12 mouse cellular contexts compared by ENCODE assay signal in genomic region chr14:28475012-28475411, GRCm38 (mm10). TPM values are rescaled to one million over a fixed set of nuclear protein-coding genes. Genes with fewer than 3 reads are reported as not detected.
A peak's percentile ranks its signal among the peaks of the same experiment; 100 is the strongest.
DNase-seq lines count a peak whose midpoint lies in the region; ATAC-seq and TF ChIP-seq lines count a peak whose summit lies in the region.
"Had no signal": no experiment of that assay in that cellular context is flagged by ENCODE, and none has a peak within 500 bp of the region (broad histone marks: within the 10 kb centered on the region; RNA-seq: fewer than 3 reads in every experiment).

No protein-coding gene starts in this region.

- ATAC-seq in kidney, postnatal 0 days (replicated peaks; ENCODE audit: low FRiP score, low read depth): no peak
- peak; percentile 94 for ATAC-seq in forebrain, embryonic 16.5 days
- 0 out of 2 replicates have a peak, but pooled peaks have one; percentile 43 for ATAC-seq in hindbrain, postnatal 0 days

- no peaks in the 10 kb centered on the region for H3K9me3 ChIP-seq in kidney, postnatal 0 days (replicated peaks; ENCODE audit: low read length)
- no peaks in the 10 kb centered on the region for H3K9me3 ChIP-seq in forebrain, embryonic 16.5 days (ENCODE audit: control insufficient read depth, low read length)
- no peaks in the 10 kb centered on the region for H3K9me3 ChIP-seq in hindbrain, postnatal 0 days (ENCODE audit: low read length)

- H3K4me2 ChIP-seq in kidney, postnatal 0 days (ENCODE audit: low read length): no peak overlapping the region
- no peak overlapping the region; the same call in 1 of the 2 replicates for H3K4me2 ChIP-seq in forebrain, embryonic 16.5 days (ENCODE audit: low read length)
- peak overlapping the region; percentile 2; the same call in 1 of the 2 replicates for H3K4me2 ChIP-seq in hindbrain, postnatal 0 days (ENCODE audit: low read depth, low read length)

- WGBS in kidney, postnatal 0 days: 32% methylated on average over 3 of the region's 3 CpGs
- 17% methylated on average over 3 of the region's 3 CpGs for WGBS in forebrain, embryonic 16.5 days
- 24% methylated on average over 3 of the region's 3 CpGs for WGBS in hindbrain, postnatal 0 days

- H3K4me3 ChIP-seq in kidney, postnatal 0 days (replicated peaks; ENCODE audit: low read depth, low read length): no peak overlapping the region
- H3K4me3 ChIP-seq in forebrain, embryonic 16.5 days (replicated peaks; ENCODE audit: low read length): no peak overlapping the region
- H3K4me3 ChIP-seq in hindbrain, postnatal 0 days (ENCODE audit: low read length): no peak overlapping the region
- H3K4me3 ChIP-seq: left cerebral cortex, adult 2 months had no signal

- no peaks in the 10 kb centered on the region for H3K4me1 ChIP-seq in kidney, postnatal 0 days (replicated peaks; ENCODE audit: insufficient read depth, low read length)
- H3K4me1 ChIP-seq in forebrain, embryonic 16.5 days (replicated peaks; ENCODE audit: control insufficient read depth, insufficient read depth, low read length): peaks cover 14% of the 10 kb centered on the region
- H3K4me1 ChIP-seq in hindbrain, postnatal 0 days (ENCODE audit: insufficient read depth, low read length): peaks cover 7% of the 10 kb centered on the region; the same call in 1 of the 2 replicates

- H3K9ac ChIP-seq in kidney, postnatal 0 days (ENCODE audit: low read depth, low read length): no peak overlapping the region
- no peak overlapping the region for H3K9ac ChIP-seq in forebrain, embryonic 16.5 days (replicated peaks; ENCODE audit: low read depth, low read length)
- H3K9ac ChIP-seq in hindbrain, postnatal 0 days (replicated peaks; ENCODE audit: low read length): no peak overlapping the region

- H3K27me3 ChIP-seq in kidney, postnatal 0 days (ENCODE audit: insufficient read depth, low read length): no peaks in the 10 kb centered on the region
- 0 out of 2 replicates have a peak, but pooled peaks cover 2% of the 10 kb centered on the region for H3K27me3 ChIP-seq in forebrain, embryonic 16.5 days (replicated peaks; ENCODE audit: control insufficient read depth, insufficient read depth, low read length)
- no peaks in the 10 kb centered on the region for H3K27me3 ChIP-seq in hindbrain, postnatal 0 days (ENCODE audit: insufficient read depth, low read length)

- H3K27ac ChIP-seq in kidney, postnatal 0 days: no peak overlapping the region
- H3K27ac ChIP-seq in forebrain, embryonic 16.5 days (ENCODE audit: low read length): peak overlapping the region; percentile 39
- H3K27ac ChIP-seq in hindbrain, postnatal 0 days: peak overlapping the region; percentile 8; the same call in 1 of the 2 replicates
- H3K27ac ChIP-seq: left cerebral cortex, adult 2 months had no signal

- peak; percentile 61 for DNase-seq in kidney, postnatal 0 days (ENCODE audit: low spot score)
- no peak for DNase-seq in kidney, adult 18-20 months
- DNase-seq in hindbrain, postnatal 0 days (ENCODE audit: low spot score): no peak
- DNase-seq in retina, embryonic 14.5 days (ENCODE audit: low spot score): peak; percentile 23
- DNase-seq in lung, postnatal 36 days: no peak
- DNase-seq in thymus, postnatal 36 days: no peak
- DNase-seq: adrenal gland, postnatal 10 days; cerebellum, adult 18-20 months; kidney, postnatal 4 days; lung, postnatal 4 days had no signal

- TF ChIP-seq CTCF in kidney, postnatal 0 days (IDR thresholded peaks at IDR 0.05; ENCODE audit: low read depth): no peak
- no peak for TF ChIP-seq CTCF in hindbrain, postnatal 0 days (IDR thresholded peaks at IDR 0.05; ENCODE audit: low read depth)

- H3K36me3 ChIP-seq in kidney, postnatal 0 days (ENCODE audit: insufficient read depth, low read length): no peaks in the 10 kb centered on the region
- H3K36me3 ChIP-seq in forebrain, embryonic 16.5 days (ENCODE audit: control insufficient read depth, insufficient read depth): no peaks in the 10 kb centered on the region
- no peaks in the 10 kb centered on the region for H3K36me3 ChIP-seq in hindbrain, postnatal 0 days (ENCODE audit: insufficient read depth, low read length)

RNA-seq across cellular contexts. Expression of gene Wnt5a, which starts 29.5 kb away (rescaled TPM):
- 23.3 and 25.7 TPM in 2 replicates for polyA plus RNA-seq in kidney, postnatal 0 days (2015; fragmentation: Nextera tagmentation; extraction: Ambion mirVana)
- polyA plus RNA-seq in forebrain, embryonic 16.5 days (2015; fragmentation: Nextera tagmentation; extraction: Ambion mirVana): 11.8 and 12.0 TPM in 2 replicates
- 18.3 and 21.0 TPM in 2 replicates for total RNA-seq in hindbrain, postnatal 0 days (2014; rRNA removed)
- 17.8 and 19.6 TPM in 2 replicates for polyA plus RNA-seq in hindbrain, postnatal 0 days (2015; fragmentation: Nextera tagmentation; extraction: Ambion mirVana)

Comparison
In these comparisons a context has a peak if more than half of its experiments do, and no peak if none do; other contexts are left out.
1. DNase-seq: peak in kidney, postnatal 0 days (single experiment) and retina, embryonic 14.5 days (single experiment); none in kidney, adult 18-20 months (single experiment), hindbrain, postnatal 0 days (single experiment), lung, postnatal 36 days (single experiment) and thymus, postnatal 36 days (0 of 2).